Mouse (Mus musculus) embryo, embryonic 10.5 days (tissue): Measurements from ENCODE around the gene Cep97.
"Not testable (repeated sequence)": the region's sequence is repeated elsewhere in the genome, so short reads cannot be mapped to it uniquely, and the experiment has no call there.

Experiments used
- DNase-seq: peaks from one replicate; pipeline ENCODE4 v3.0.0-alpha.2; 2015; ENCODE audit warnings: low spot score

Gene Cep97

GRCm38 (mm10) chr16:55934453-55935037, at the start of gene Cep97:
Gene Cep97, minus strand, starts transcription at chr16:55934855.
- peak; percentile 96 for DNase-seq

GRCm38 (mm10) chr16:55974903-55975285, 40.2 kb upstream of the Cep97 start:
- DNase-seq = peak; percentile 38

- peak; percentile 91 for DNase-seq
Observed at GRCm38 (mm10) chr16:55974256-55974902, 39.7 kb upstream of the Cep97 start.

GRCm38 (mm10) chr16:55973431-55974255, 39.0 kb upstream of the Cep97 start, which contains the start of gene Zbtb11:
Gene Zbtb11, plus strand, starts transcription at chr16:55973883.
- peak; percentile 99 for DNase-seq

GRCm38 (mm10) chr16:55972626-55973201, 38.1 kb upstream of the Cep97 start:
- peak; percentile 14 for DNase-seq

GRCm38 (mm10) chr16:55971735-55972615, 37.3 kb upstream of the Cep97 start:
- no peak for DNase-seq

GRCm38 (mm10) chr16:55970416-55970815, 35.8 kb upstream of the Cep97 start:
- no peak for DNase-seq

- peak; percentile 72 for DNase-seq
Observed at GRCm38 (mm10) chr16:55969147-55969546, 34.5 kb upstream of the Cep97 start.

GRCm38 (mm10) chr16:55967221-55967620, 32.6 kb upstream of the Cep97 start:
- peak; percentile 12 for DNase-seq

GRCm38 (mm10) chr16:55966212-55966871, 31.7 kb upstream of the Cep97 start, which contains the start of gene Rpl24:
Gene Rpl24, plus strand, starts transcription at chr16:55966275.
- peak; percentile 97 for DNase-seq

GRCm38 (mm10) chr16:55964126-55964949, 29.7 kb upstream of the Cep97 start:
- DNase-seq = peak; percentile 68

- DNase-seq = not testable (repeated sequence)
Observed at GRCm38 (mm10) chr16:55963068-55963467, 28.4 kb upstream of the Cep97 start.

- not testable (repeated sequence) for DNase-seq
Observed at GRCm38 (mm10) chr16:55954196-55954595, 19.5 kb upstream of the Cep97 start.

- DNase-seq = no peak
Observed at GRCm38 (mm10) chr16:55952771-55953170, 18.1 kb upstream of the Cep97 start.

GRCm38 (mm10) chr16:55951679-55952327, 17.1 kb upstream of the Cep97 start:
- DNase-seq = no peak

- DNase-seq = peak; percentile 94
Observed at GRCm38 (mm10) chr16:55950946-55951678, 16.5 kb upstream of the Cep97 start.

- no peak for DNase-seq
Observed at GRCm38 (mm10) chr16:55950462-55950861, 15.8 kb upstream of the Cep97 start.

GRCm38 (mm10) chr16:55948963-55949362, 14.3 kb upstream of the Cep97 start:
- no peak for DNase-seq
